Mouse (Mus musculus): Measurements from ENCODE around the gene 1700113H08Rik. TPM values are rescaled to one million over a fixed set of nuclear protein-coding genes. Genes with fewer than 3 reads are reported as not detected.

The 1700113H08Rik gene
- total RNA-seq, 1 experiment = not detected

- H3K27ac ChIP-seq (ENCODE audit: insufficient read depth, low read depth, low read length, poor library complexity, severe bottlenecking) = no peak overlapping the region
- no peaks in the 10 kb centered on the region for H3K4me1 ChIP-seq (ENCODE audit: control insufficient read depth in 2 of 2, insufficient read depth in 2 of 2, low read length in 2 of 2, poor library complexity in 1 of 2)
- no peak for DNase-seq (ENCODE audit: low read depth, low spot score)
- in situ Hi-C loops (cut with MboI; ENCODE audit: low sequenced_read_pairs in 2 of 2, unreplicated experiment in 2 of 2) = no loop called here
- no peaks in the 10 kb centered on the region for H3K9me3 ChIP-seq (ENCODE audit: control insufficient read depth, insufficient read depth, low read depth, low read length)
- no peak overlapping the region for H3K4me3 ChIP-seq (ENCODE audit: insufficient read depth in 1 of 2, low read depth in 1 of 2, low read length in 2 of 2, poor library complexity in 1 of 2, severe bottlenecking in 1 of 2)
- TF ChIP-seq ZC3H11A (IDR thresholded peaks at IDR 0.05; ENCODE audit: borderline replicate concordance, low read depth, low read length) (no peak), MAFK (IDR thresholded peaks at IDR 0.05; ENCODE audit: insufficient read depth, low read depth, low read length) (no peak), ZNF384 (IDR thresholded peaks at IDR 0.05; ENCODE audit: low read depth, low read length) (no peak), HCFC1 (IDR thresholded peaks at IDR 0.05; ENCODE audit: borderline replicate concordance, insufficient read depth, low read length) (no peak), CHD2 (IDR thresholded peaks at IDR 0.05; ENCODE audit: low read depth, low read length) (no peak)
- H3K9ac ChIP-seq (ENCODE audit: insufficient read depth, low read depth, low read length, poor library complexity, severe bottlenecking) = no peak overlapping the region
- H3K36me3 ChIP-seq (ENCODE audit: control insufficient read depth, insufficient read depth, low read length, poor library complexity, severe bottlenecking) = no peaks in the 10 kb centered on the region
Measured at GRCm38 (mm10) chr10:87153731-87154505, 96.1 kb downstream of the 1700113H08Rik start.

- Histone ChIP-seq H3K36me3 (ENCODE audit: control insufficient read depth, insufficient read depth, low read length, poor library complexity, severe bottlenecking) (no peaks in the 10 kb centered on the region), H3K4me1 (ENCODE audit: control insufficient read depth in 2 of 2, insufficient read depth in 2 of 2, low read length in 2 of 2, poor library complexity in 1 of 2) (no peaks in the 10 kb centered on the region), H3K9ac (ENCODE audit: insufficient read depth, low read depth, low read length, poor library complexity, severe bottlenecking) (no peak overlapping the region), H3K4me3 (ENCODE audit: insufficient read depth in 1 of 2, low read depth in 1 of 2, low read length in 2 of 2, poor library complexity in 1 of 2, severe bottlenecking in 1 of 2) (no peak overlapping the region), H3K27ac (ENCODE audit: insufficient read depth, low read depth, low read length, poor library complexity, severe bottlenecking) (no peak overlapping the region), H3K9me3 (ENCODE audit: control insufficient read depth, insufficient read depth, low read depth, low read length) (no peaks in the 10 kb centered on the region)
- DNase-seq (ENCODE audit: low read depth, low spot score) = no peak
- no peak for TF ChIP-seq MAFK (IDR thresholded peaks at IDR 0.05; ENCODE audit: insufficient read depth, low read depth, low read length)
- TF ChIP-seq HCFC1 (IDR thresholded peaks at IDR 0.05; ENCODE audit: borderline replicate concordance, insufficient read depth, low read length) = no peak
- TF ChIP-seq ZC3H11A (IDR thresholded peaks at IDR 0.05; ENCODE audit: borderline replicate concordance, low read depth, low read length) = no peak
- TF ChIP-seq CHD2 (IDR thresholded peaks at IDR 0.05; ENCODE audit: low read depth, low read length) = no peak
- no peak for TF ChIP-seq ZNF384 (IDR thresholded peaks at IDR 0.05; ENCODE audit: low read depth, low read length)
- in situ Hi-C loops (cut with MboI; ENCODE audit: low sequenced_read_pairs in 2 of 2, unreplicated experiment in 2 of 2) = no loop called here
Measured at GRCm38 (mm10) chr10:87159781-87160180, 101.9 kb downstream of the 1700113H08Rik start.

- DNase-seq (ENCODE audit: low read depth, low spot score) = no peak
- Histone ChIP-seq H3K27ac (ENCODE audit: insufficient read depth, low read depth, low read length, poor library complexity, severe bottlenecking) (no peak overlapping the region), H3K36me3 (ENCODE audit: control insufficient read depth, insufficient read depth, low read length, poor library complexity, severe bottlenecking) (no peaks in the 10 kb centered on the region), H3K4me3 (ENCODE audit: insufficient read depth in 1 of 2, low read depth in 1 of 2, low read length in 2 of 2, poor library complexity in 1 of 2, severe bottlenecking in 1 of 2) (no peak overlapping the region), H3K4me1 (ENCODE audit: control insufficient read depth in 2 of 2, insufficient read depth in 2 of 2, low read length in 2 of 2, poor library complexity in 1 of 2) (no peaks in the 10 kb centered on the region), H3K9ac (ENCODE audit: insufficient read depth, low read depth, low read length, poor library complexity, severe bottlenecking) (no peak overlapping the region), H3K9me3 (ENCODE audit: control insufficient read depth, insufficient read depth, low read depth, low read length) (no peaks in the 10 kb centered on the region)
- in situ Hi-C loops (cut with MboI; ENCODE audit: low sequenced_read_pairs in 2 of 2, unreplicated experiment in 2 of 2) = no loop called here
- TF ChIP-seq HCFC1 (IDR thresholded peaks at IDR 0.05; ENCODE audit: borderline replicate concordance, insufficient read depth, low read length) = no peak
- no peak for TF ChIP-seq ZNF384 (IDR thresholded peaks at IDR 0.05; ENCODE audit: low read depth, low read length)
- TF ChIP-seq CHD2 (IDR thresholded peaks at IDR 0.05; ENCODE audit: low read depth, low read length) = no peak
Measured at GRCm38 (mm10) chr10:87196123-87196756, 138.4 kb downstream of the 1700113H08Rik start.

- in situ Hi-C loops (cut with MboI; ENCODE audit: low sequenced_read_pairs in 2 of 2, unreplicated experiment in 2 of 2) = no loop called here
- no peaks in the 10 kb centered on the region for H3K9me3 ChIP-seq (ENCODE audit: control insufficient read depth, insufficient read depth, low read depth, low read length)
Measured at GRCm38 (mm10) chr10:87198720-87199119, 140.9 kb downstream of the 1700113H08Rik start.

More at GRCm38 (mm10) chr10:87198720-87199119, 140.9 kb downstream of the 1700113H08Rik start:
- Histone ChIP-seq H3K4me1 (ENCODE audit: control insufficient read depth in 2 of 2, insufficient read depth in 2 of 2, low read length in 2 of 2, poor library complexity in 1 of 2) (no peaks in the 10 kb centered on the region), H3K4me3 (ENCODE audit: insufficient read depth in 1 of 2, low read depth in 1 of 2, low read length in 2 of 2, poor library complexity in 1 of 2, severe bottlenecking in 1 of 2) (no peak overlapping the region), H3K9ac (ENCODE audit: insufficient read depth, low read depth, low read length, poor library complexity, severe bottlenecking) (no peak overlapping the region), H3K36me3 (ENCODE audit: control insufficient read depth, insufficient read depth, low read length, poor library complexity, severe bottlenecking) (no peaks in the 10 kb centered on the region), H3K27ac (ENCODE audit: insufficient read depth, low read depth, low read length, poor library complexity, severe bottlenecking) (no peak overlapping the region)
- no peak for DNase-seq (ENCODE audit: low read depth, low spot score)
- TF ChIP-seq MAFK (IDR thresholded peaks at IDR 0.05; ENCODE audit: insufficient read depth, low read depth, low read length) (peak; percentile 72), ZC3H11A (IDR thresholded peaks at IDR 0.05; ENCODE audit: borderline replicate concordance, low read depth, low read length) (no peak)

Measured in ES-E14 (cell line).